In genomic region chr15:101494203-101494602, GRCm38 (mm10) we compare ENCODE assay signal across 34 mouse cellular contexts. TPM values are rescaled to one million over a fixed set of nuclear protein-coding genes. Genes with fewer than 3 reads are reported as not detected.
DNase-seq lines count a peak whose midpoint lies in the region; ATAC-seq and TF ChIP-seq lines count a peak whose summit lies in the region.
"Had no signal": no experiment of that assay in that cellular context is flagged by ENCODE, and none has a peak within 500 bp of the region (broad histone marks: within the 10 kb centered on the region; RNA-seq: fewer than 3 reads in every experiment).

No protein-coding gene starts in this region.

- intact Hi-C loops in left cerebral cortex, adult 2 months (cut with DNase I) = no loop called here

- WGBS in midbrain, embryonic 11.5 days = 58% methylated on average over 1 of the region's 1 CpGs
- WGBS in midbrain, postnatal 0 days = 50% methylated on average over 1 of the region's 1 CpGs

- H3K4me3 ChIP-seq in midbrain, embryonic 11.5 days (ENCODE audit: low read depth, low read length) = no peak overlapping the region
- no peak overlapping the region for H3K4me3 ChIP-seq in midbrain, postnatal 0 days (ENCODE audit: low read depth, low read length)
- no peak overlapping the region for H3K4me3 ChIP-seq in myocyte
- H3K4me3 ChIP-seq in left cerebral cortex, adult 2 months = no peak overlapping the region
- H3K4me3 ChIP-seq: forebrain, embryonic 10.5 days; forebrain, embryonic 13.5 days; heart, adult 2 months; heart, embryonic 10.5 days; heart, embryonic 13.5 days; hindbrain, embryonic 13.5 days had no signal

- no peaks in the 10 kb centered on the region for H3K27me3 ChIP-seq in midbrain, embryonic 11.5 days (ENCODE audit: control insufficient read depth, insufficient read depth, low read length)
- H3K27me3 ChIP-seq in midbrain, postnatal 0 days (ENCODE audit: insufficient read depth, low read length) = no peaks in the 10 kb centered on the region
- peaks cover 54% of the 10 kb centered on the region for H3K27me3 ChIP-seq in myocyte (ENCODE audit: control insufficient read depth, insufficient read depth, insufficient read length)
- H3K27me3 ChIP-seq: forebrain, embryonic 13.5 days; hindbrain, embryonic 13.5 days; Patski had no signal

- no peak for TF ChIP-seq POLR2A in myocyte (IDR thresholded peaks at IDR 0.05; ENCODE audit: insufficient read length, low read depth)

- H3K36me3 ChIP-seq in midbrain, embryonic 11.5 days (ENCODE audit: control insufficient read depth, insufficient read depth, low read length) = no peaks in the 10 kb centered on the region
- H3K36me3 ChIP-seq in midbrain, postnatal 0 days (ENCODE audit: insufficient read depth, low read length) = no peaks in the 10 kb centered on the region
- H3K36me3 ChIP-seq in myocyte (ENCODE audit: control insufficient read depth, insufficient read depth) = no peaks in the 10 kb centered on the region
- H3K36me3 ChIP-seq: forebrain, embryonic 10.5 days; heart, embryonic 10.5 days; heart, embryonic 13.5 days; hindbrain, embryonic 13.5 days had no signal

- TF ChIP-seq CTCF in midbrain, postnatal 0 days (IDR thresholded peaks at IDR 0.05) = no peak
- TF ChIP-seq CTCF in left cerebral cortex, adult 2 months (IDR thresholded peaks at IDR 0.05) = no peak

- ATAC-seq in midbrain, embryonic 11.5 days (ENCODE audit: low FRiP score) = no peak
- no peak for ATAC-seq in midbrain, postnatal 0 days (ENCODE audit: low FRiP score)
- ATAC-seq in cerebellum, adult (ENCODE audit: insufficient number of reproducible peaks, low FRiP score, low TSS enrichment) = no peak
- ATAC-seq: forebrain, embryonic 13.5 days; forebrain, embryonic 16.5 days; hindbrain, embryonic 16.5 days; inflammation-experienced regulatory T-cells, adult 6 months; intestine, embryonic 16.5 days; Patski had no signal

- H3K9ac ChIP-seq in midbrain, embryonic 11.5 days (ENCODE audit: low read length) = no peak overlapping the region
- no peak overlapping the region for H3K9ac ChIP-seq in midbrain, postnatal 0 days (replicated peaks; ENCODE audit: low read length, poor library complexity, severe bottlenecking)
- H3K9ac ChIP-seq: forebrain, embryonic 13.5 days; heart, embryonic 13.5 days; hindbrain, embryonic 13.5 days had no signal

- no peak overlapping the region for H3K4me2 ChIP-seq in midbrain, embryonic 11.5 days
- no peak overlapping the region for H3K4me2 ChIP-seq in midbrain, postnatal 0 days (ENCODE audit: low read depth, low read length, poor library complexity, severe bottlenecking)
- no peak overlapping the region for H3K4me2 ChIP-seq in myocyte (ENCODE audit: low read depth)
- H3K4me2 ChIP-seq: forebrain, embryonic 13.5 days; heart, embryonic 13.5 days; hindbrain, embryonic 13.5 days had no signal

- H3K27ac ChIP-seq in midbrain, embryonic 11.5 days (ENCODE audit: low read depth, low read length) = no peak overlapping the region
- no peak overlapping the region for H3K27ac ChIP-seq in midbrain, postnatal 0 days (ENCODE audit: low read depth, low read length)
- no peak overlapping the region for H3K27ac ChIP-seq in left cerebral cortex, adult 2 months
- H3K27ac ChIP-seq: forebrain, embryonic 10.5 days; forebrain, embryonic 13.5 days; heart, adult 2 months; heart, embryonic 10.5 days; heart, embryonic 13.5 days; hindbrain, embryonic 13.5 days had no signal

- no peaks in the 10 kb centered on the region for H3K9me3 ChIP-seq in midbrain, embryonic 11.5 days (ENCODE audit: control insufficient read depth, low read length)
- no peaks in the 10 kb centered on the region for H3K9me3 ChIP-seq in midbrain, postnatal 0 days (ENCODE audit: low read length)
- H3K9me3 ChIP-seq: forebrain, embryonic 10.5 days; forebrain, embryonic 13.5 days; heart, embryonic 10.5 days; heart, embryonic 13.5 days; hindbrain, embryonic 13.5 days had no signal

- H3K4me1 ChIP-seq in midbrain, embryonic 11.5 days (ENCODE audit: control insufficient read depth, insufficient read depth, low read length) = no peaks in the 10 kb centered on the region
- no peaks in the 10 kb centered on the region for H3K4me1 ChIP-seq in midbrain, postnatal 0 days (ENCODE audit: insufficient read depth, low read length)
- H3K4me1 ChIP-seq: forebrain, embryonic 13.5 days; hindbrain, embryonic 13.5 days had no signal

- DNase-seq in gastrocnemius, postnatal 25 days = peak; percentile 14
- DNase-seq in gastrocnemius, adult 8-10 months (ENCODE audit: low spot score in 2 of 2) = no peak
- peak; percentile 21 for DNase-seq in midbrain, embryonic 11.5 days (ENCODE audit: low spot score, missing footprints)
- DNase-seq in midbrain, postnatal 0 days (ENCODE audit: low spot score) = no peak
- DNase-seq in 3T3-L1 (ENCODE audit: low read depth, low spot score) = peak; percentile 19
- no peak for DNase-seq in left cerebral cortex, adult 2 months (ENCODE audit: extremely low spot score in 1 of 2, low spot score in 2 of 2)
- DNase-seq: adrenal gland, postnatal 14 days; cerebellum, adult 18-20 months; cerebellum, adult 9-10 months; cerebellum, postnatal 14 days; gastrocnemius, postnatal 14 days; heart, adult 2 months had no signal

- no peak overlapping the region for H3ac ChIP-seq in myocyte (ENCODE audit: control insufficient read depth, insufficient read length)

- H3K79me2 ChIP-seq in myocyte (ENCODE audit: control insufficient read depth, insufficient read depth) = no peaks in the 10 kb centered on the region

TF ChIP-seq in myocyte, 11 proteins besides CTCF, POLR2A, EP300 and RAD21:
- TF ChIP-seq MYOG (IDR thresholded peaks at IDR 0.05; ENCODE audit: control insufficient read depth in 1 of 3, insufficient read depth in 1 of 3, insufficient read length in 2 of 3, low read depth in 2 of 3) = peak in 2 of 3 experiments; percentile 53 to 74
- TF ChIP-seq CEBPB (IDR thresholded peaks at IDR 0.05; ENCODE audit: insufficient read depth, poor library complexity, severe bottlenecking) = no peak
- peak; percentile 83 for TF ChIP-seq TCF3 (IDR thresholded peaks at IDR 0.05; ENCODE audit: insufficient read length, low read depth)
- TF ChIP-seq MYOD1 (IDR thresholded peaks at IDR 0.05; ENCODE audit: control insufficient read depth in 1 of 3, insufficient read length in 2 of 3, low read depth in 2 of 3) = peak in 2 of 3 experiments; percentile 35 to 59

RNA-seq across cellular contexts. Expression of gene Krt83, which starts 2.9 kb away (rescaled TPM):
- not detected for total RNA-seq in gastrocnemius, postnatal 25 days (2021)
- not detected for total RNA-seq in gastrocnemius, adult 8-10 months (2022)
- polyA plus RNA-seq in midbrain, embryonic 11.5 days (2014; fragmentation: Nextera tagmentation; extraction: Ambion mirVana) = not detected in 2 replicates
- not detected in 2 replicates for total RNA-seq in midbrain, postnatal 0 days (2014; rRNA removed)
- not detected in 2 replicates for polyA plus RNA-seq in midbrain, postnatal 0 days (2015; fragmentation: Nextera tagmentation; extraction: Ambion mirVana)
- polyA plus RNA-seq in myocyte (2012; fragmentation: generic; extraction: Trizol) = not detected
- total RNA-seq in left cerebral cortex, adult 2 months (2021) = not detected
- total RNA-seq: adrenal gland, adult 18-20 months; adrenal gland, postnatal 14 days; ES-E14; gastrocnemius, adult 18-20 months; heart, adult 2 months; heart, postnatal 14 days; hematopoietic stem cell, adult 5-6 weeks had no signal
- polyA plus RNA-seq: brain, embryonic 14.5 days; embryonic facial prominence, embryonic 11.5 days; forebrain, embryonic 10.5 days; forebrain, embryonic 13.5 days; forebrain, embryonic 16.5 days; gonadal fat pad, adult 2 months; heart, adult 2 months; heart, embryonic 10.5 days; heart, embryonic 13.5 days; hindbrain, embryonic 13.5 days; hindbrain, embryonic 16.5 days; Patski had no signal

RNA-seq across cellular contexts. Expression of gene Krt86, which starts 20.9 kb away (rescaled TPM):
- total RNA-seq in gastrocnemius, postnatal 25 days (2021) = not detected
- not detected for total RNA-seq in gastrocnemius, adult 8-10 months (2022)
- not detected in 2 replicates for polyA plus RNA-seq in midbrain, embryonic 11.5 days (2014; fragmentation: Nextera tagmentation; extraction: Ambion mirVana)
- total RNA-seq in midbrain, postnatal 0 days (2014; rRNA removed) = 0.38 TPM in 1 of 2 replicates, not detected in the other
- polyA plus RNA-seq in midbrain, postnatal 0 days (2015; fragmentation: Nextera tagmentation; extraction: Ambion mirVana) = 0.15 and 0.17 TPM in 2 replicates
- polyA plus RNA-seq in myocyte (2012; fragmentation: generic; extraction: Trizol) = not detected
- not detected for total RNA-seq in left cerebral cortex, adult 2 months (2021)
- total RNA-seq: adrenal gland, adult 18-20 months; adrenal gland, postnatal 14 days; ES-E14; gastrocnemius, adult 18-20 months; gastrocnemius, postnatal 14 days; heart, adult 2 months; heart, postnatal 14 days; hematopoietic stem cell, adult 5-6 weeks had no signal
- polyA plus RNA-seq: brain, embryonic 14.5 days; embryonic facial prominence, embryonic 11.5 days; forebrain, embryonic 13.5 days; forebrain, embryonic 16.5 days; gonadal fat pad, adult 2 months; heart, adult 2 months; heart, embryonic 10.5 days; heart, embryonic 13.5 days; heart, embryonic 16.5 days; hindbrain, embryonic 13.5 days; intestine, embryonic 16.5 days; Patski had no signal

RNA-seq across cellular contexts. Expression of gene Gm49425, which starts 22.9 kb away (rescaled TPM):
- not detected for total RNA-seq in gastrocnemius, postnatal 25 days (2021)
- not detected for total RNA-seq in gastrocnemius, adult 8-10 months (2022)
- not detected in 2 replicates for polyA plus RNA-seq in midbrain, embryonic 11.5 days (2014; fragmentation: Nextera tagmentation; extraction: Ambion mirVana)
- total RNA-seq in midbrain, postnatal 0 days (2014; rRNA removed) = not detected in 2 replicates
- polyA plus RNA-seq in midbrain, postnatal 0 days (2015; fragmentation: Nextera tagmentation; extraction: Ambion mirVana) = not detected in 2 replicates
- not detected for polyA plus RNA-seq in myocyte (2012; fragmentation: generic; extraction: Trizol)
- not detected for total RNA-seq in left cerebral cortex, adult 2 months (2021)
- total RNA-seq: adrenal gland, adult 18-20 months; adrenal gland, postnatal 14 days; ES-E14; gastrocnemius, adult 18-20 months; gastrocnemius, postnatal 14 days; heart, adult 2 months; heart, postnatal 14 days; hematopoietic stem cell, adult 5-6 weeks had no signal
- polyA plus RNA-seq: brain, embryonic 14.5 days; embryonic facial prominence, embryonic 11.5 days; forebrain, embryonic 10.5 days; forebrain, embryonic 13.5 days; forebrain, embryonic 16.5 days; gonadal fat pad, adult 2 months; heart, adult 2 months; heart, embryonic 10.5 days; heart, embryonic 13.5 days; heart, embryonic 16.5 days; hindbrain, embryonic 13.5 days; hindbrain, embryonic 16.5 days; inflammation-experienced regulatory T-cells, adult 6 months; intestine, embryonic 16.5 days; Patski had no signal

RNA-seq across cellular contexts. Expression of gene Krt81, which starts 30.7 kb away (rescaled TPM):
- not detected for total RNA-seq in gastrocnemius, postnatal 25 days (2021)
- not detected for total RNA-seq in gastrocnemius, adult 8-10 months (2022)
- not detected in 2 replicates for polyA plus RNA-seq in midbrain, embryonic 11.5 days (2014; fragmentation: Nextera tagmentation; extraction: Ambion mirVana)
- 0.28 and 0.49 TPM in 2 replicates for total RNA-seq in midbrain, postnatal 0 days (2014; rRNA removed)
- 0.17 TPM in 1 of 2 replicates, not detected in the other for polyA plus RNA-seq in midbrain, postnatal 0 days (2015; fragmentation: Nextera tagmentation; extraction: Ambion mirVana)
- not detected for polyA plus RNA-seq in myocyte (2012; fragmentation: generic; extraction: Trizol)
- total RNA-seq in left cerebral cortex, adult 2 months (2021) = not detected
- total RNA-seq: adrenal gland, adult 18-20 months; adrenal gland, postnatal 14 days; ES-E14; gastrocnemius, adult 18-20 months; gastrocnemius, postnatal 14 days; heart, adult 2 months; heart, postnatal 14 days; hematopoietic stem cell, adult 5-6 weeks had no signal
- polyA plus RNA-seq: brain, embryonic 14.5 days; embryonic facial prominence, embryonic 11.5 days; embryonic facial prominence, embryonic 14.5 days; forebrain, embryonic 10.5 days; forebrain, embryonic 13.5 days; forebrain, embryonic 16.5 days; gonadal fat pad, adult 2 months; heart, adult 2 months; heart, embryonic 10.5 days; heart, embryonic 13.5 days; heart, embryonic 16.5 days; hindbrain, embryonic 13.5 days; hindbrain, embryonic 16.5 days; inflammation-experienced regulatory T-cells, adult 6 months; intestine, embryonic 16.5 days; Patski had no signal

RNA-seq across cellular contexts. Expression of gene Krt84, which starts 38.4 kb away (rescaled TPM):
- not detected for total RNA-seq in gastrocnemius, postnatal 25 days (2021)
- total RNA-seq in gastrocnemius, adult 8-10 months (2022) = not detected
- polyA plus RNA-seq in midbrain, embryonic 11.5 days (2014; fragmentation: Nextera tagmentation; extraction: Ambion mirVana) = not detected in 2 replicates
- total RNA-seq in midbrain, postnatal 0 days (2014; rRNA removed) = not detected in 2 replicates
- not detected in 2 replicates for polyA plus RNA-seq in midbrain, postnatal 0 days (2015; fragmentation: Nextera tagmentation; extraction: Ambion mirVana)
- polyA plus RNA-seq in myocyte (2012; fragmentation: generic; extraction: Trizol) = not detected
- not detected for total RNA-seq in left cerebral cortex, adult 2 months (2021)
- total RNA-seq: adrenal gland, adult 18-20 months; adrenal gland, postnatal 14 days; ES-E14; gastrocnemius, adult 18-20 months; heart, adult 2 months; hematopoietic stem cell, adult 5-6 weeks had no signal
- polyA plus RNA-seq: brain, embryonic 14.5 days; embryonic facial prominence, embryonic 11.5 days; embryonic facial prominence, embryonic 14.5 days; forebrain, embryonic 10.5 days; forebrain, embryonic 13.5 days; forebrain, embryonic 16.5 days; gonadal fat pad, adult 2 months; heart, adult 2 months; heart, embryonic 10.5 days; heart, embryonic 13.5 days; heart, embryonic 16.5 days; hindbrain, embryonic 16.5 days; inflammation-experienced regulatory T-cells, adult 6 months; Patski had no signal

Comparison
In these comparisons a context has a peak if more than half of its experiments do, and no peak if none do; other contexts are left out.
1. DNase-seq: peak in gastrocnemius, postnatal 25 days (single experiment), midbrain, embryonic 11.5 days (single experiment) and 3T3-L1 (single experiment); none in gastrocnemius, adult 8-10 months (0 of 2), midbrain, postnatal 0 days (single experiment) and left cerebral cortex, adult 2 months (0 of 2).